Mouse (Mus musculus): ENCODE measurements around the gene Neurod6.
"Not testable (repeated sequence)": the region's sequence is repeated elsewhere in the genome, so short reads cannot be mapped to it uniquely, and the experiment has no call there.

Gene Neurod6

DNA sequence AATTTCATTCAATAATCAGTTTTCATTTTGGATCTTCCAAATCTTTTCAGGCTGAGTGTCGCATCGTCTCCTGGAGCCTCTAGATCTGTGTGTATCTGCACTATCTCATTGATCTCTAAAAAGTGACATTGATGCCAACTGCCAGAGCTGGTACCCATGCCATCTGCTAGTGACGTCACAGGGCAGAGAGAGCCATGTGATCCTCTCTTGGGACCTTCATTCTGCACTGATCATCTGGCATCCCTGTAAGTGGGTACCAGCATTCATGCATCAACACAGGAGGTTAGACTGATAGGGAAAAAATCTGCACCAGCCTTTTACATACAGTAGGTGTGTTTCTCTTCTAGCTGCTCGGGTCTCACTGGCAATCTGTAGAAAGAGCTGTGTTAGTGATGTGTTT, at the start of gene Neurod6:
Neurod6 (minus strand) TSS at position 290 of the 400 bp plus-strand sequence.
- DNase-seq (ENCODE audit: inconsistent age in 2 of 2, low spot score in 1 of 2) = no peak

DNA sequence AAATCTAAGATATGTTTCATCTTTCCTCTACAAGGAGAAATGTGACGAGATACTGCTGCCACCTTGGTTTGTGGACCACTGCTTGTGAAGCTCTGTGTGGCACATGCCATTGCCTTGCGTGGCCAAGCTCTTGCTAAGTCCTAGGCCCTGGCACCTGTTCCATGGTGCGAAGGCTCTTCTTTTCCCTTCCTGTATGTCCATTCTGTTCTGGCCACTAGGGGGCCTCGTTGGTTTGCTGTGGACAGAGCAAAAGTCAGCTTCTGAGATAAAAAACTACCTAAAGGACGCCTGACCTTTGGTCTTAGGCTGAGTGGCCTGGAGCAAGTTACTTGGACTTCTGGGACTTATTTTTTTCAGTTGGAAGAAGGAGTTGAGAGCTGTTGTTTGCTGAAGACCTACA, 36.1 kb upstream of the Neurod6 start:
- peak; percentile 49 to 90 for DNase-seq (ENCODE audit: inconsistent age in 2 of 2, low spot score in 1 of 2)

DNA sequence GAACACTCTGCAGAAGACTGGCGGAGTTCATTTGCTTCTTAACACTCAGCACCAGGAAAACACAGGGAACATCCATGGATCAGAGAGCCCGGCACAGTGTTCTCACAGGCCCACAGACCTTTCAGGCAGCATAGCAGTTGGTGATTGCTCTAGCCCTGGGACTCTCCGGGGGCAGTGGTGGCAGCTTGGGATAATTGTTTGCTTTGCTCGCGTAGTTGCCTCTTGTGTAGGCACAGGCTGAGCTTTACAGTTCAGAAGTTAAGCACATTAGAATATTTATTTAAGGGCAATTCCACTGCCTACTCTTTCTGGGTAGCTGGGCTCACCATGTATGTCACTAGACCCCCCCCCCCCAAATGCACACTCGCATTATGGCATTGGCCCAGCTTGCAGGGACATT, 34.4 kb upstream of the Neurod6 start:
- DNase-seq (ENCODE audit: inconsistent age in 2 of 2, low spot score in 1 of 2) = no peak

DNA sequence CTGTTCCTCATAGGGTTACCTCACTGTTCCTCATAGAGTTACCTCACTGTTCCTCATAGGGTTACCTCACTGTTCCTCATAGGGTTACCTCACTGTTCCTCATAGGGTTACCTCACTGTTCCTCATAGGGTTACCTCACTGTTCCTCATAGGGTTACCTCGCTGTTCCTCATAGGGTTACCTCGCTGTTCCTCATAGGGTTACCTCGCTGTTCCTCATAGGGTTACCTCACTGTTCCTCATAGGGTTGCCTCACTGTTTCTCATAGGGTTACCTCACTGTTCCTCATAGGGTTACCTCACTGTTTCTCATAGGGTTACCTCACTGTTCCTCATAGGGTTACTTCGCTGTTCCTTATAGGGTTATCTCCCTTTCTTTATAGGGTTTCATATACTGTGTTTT, 29.9 kb upstream of the Neurod6 start:
- DNase-seq (ENCODE audit: inconsistent age in 2 of 2, low spot score in 1 of 2) = not testable (repeated sequence)

DNA sequence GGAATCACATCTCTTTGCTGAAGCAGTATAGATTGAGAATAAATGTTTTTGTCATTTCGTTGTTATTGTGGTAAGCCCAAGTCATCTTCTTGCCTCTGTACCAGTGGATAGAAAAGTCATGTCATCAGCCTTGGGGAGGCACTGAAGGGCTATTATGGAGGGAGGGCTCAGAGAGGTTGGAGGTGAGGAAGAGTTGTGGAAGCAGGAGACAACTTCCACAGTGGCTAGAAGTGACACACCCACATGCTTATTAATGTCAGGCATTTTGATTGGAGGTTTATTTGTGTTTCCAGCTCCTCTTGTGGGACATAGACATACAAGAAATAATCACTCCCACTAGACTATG, 23.7 kb upstream of the Neurod6 start:
- DNase-seq (ENCODE audit: inconsistent age in 2 of 2, low spot score in 1 of 2) = no peak

DNA sequence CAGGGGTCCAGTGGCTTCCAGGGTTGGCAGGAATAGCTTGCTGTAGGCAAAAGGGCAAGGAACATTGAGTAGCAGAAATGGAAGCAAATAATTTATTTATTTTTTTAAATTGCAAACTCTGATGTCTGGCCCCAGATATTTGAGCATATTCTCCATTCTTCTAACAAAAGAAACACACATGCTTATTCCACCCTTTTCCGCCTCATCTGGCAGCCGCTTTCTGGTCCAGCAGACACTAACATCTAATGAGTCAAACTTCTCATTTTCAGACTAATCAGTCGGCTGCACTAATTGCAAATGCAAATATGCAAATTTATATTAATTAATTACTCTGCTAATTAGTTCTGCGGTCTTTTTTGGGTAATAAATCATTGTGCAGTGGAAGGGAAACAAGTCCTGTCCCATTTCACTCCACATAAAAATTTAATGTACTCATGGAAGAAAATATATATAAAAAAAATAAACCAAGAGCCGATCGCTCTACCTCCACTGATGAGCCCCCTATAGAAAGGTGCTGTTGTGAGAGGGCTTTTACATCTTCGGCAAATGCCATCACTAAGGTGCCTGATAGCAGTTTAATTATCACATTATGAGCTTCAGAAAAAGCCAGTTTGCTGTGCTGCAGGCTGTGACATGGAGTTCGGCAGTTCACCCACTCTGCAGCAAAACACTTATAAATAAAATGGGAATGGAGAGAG, 23.1 kb upstream of the Neurod6 start:
- DNase-seq (ENCODE audit: inconsistent age in 2 of 2, low spot score in 1 of 2) = no peak

DNA sequence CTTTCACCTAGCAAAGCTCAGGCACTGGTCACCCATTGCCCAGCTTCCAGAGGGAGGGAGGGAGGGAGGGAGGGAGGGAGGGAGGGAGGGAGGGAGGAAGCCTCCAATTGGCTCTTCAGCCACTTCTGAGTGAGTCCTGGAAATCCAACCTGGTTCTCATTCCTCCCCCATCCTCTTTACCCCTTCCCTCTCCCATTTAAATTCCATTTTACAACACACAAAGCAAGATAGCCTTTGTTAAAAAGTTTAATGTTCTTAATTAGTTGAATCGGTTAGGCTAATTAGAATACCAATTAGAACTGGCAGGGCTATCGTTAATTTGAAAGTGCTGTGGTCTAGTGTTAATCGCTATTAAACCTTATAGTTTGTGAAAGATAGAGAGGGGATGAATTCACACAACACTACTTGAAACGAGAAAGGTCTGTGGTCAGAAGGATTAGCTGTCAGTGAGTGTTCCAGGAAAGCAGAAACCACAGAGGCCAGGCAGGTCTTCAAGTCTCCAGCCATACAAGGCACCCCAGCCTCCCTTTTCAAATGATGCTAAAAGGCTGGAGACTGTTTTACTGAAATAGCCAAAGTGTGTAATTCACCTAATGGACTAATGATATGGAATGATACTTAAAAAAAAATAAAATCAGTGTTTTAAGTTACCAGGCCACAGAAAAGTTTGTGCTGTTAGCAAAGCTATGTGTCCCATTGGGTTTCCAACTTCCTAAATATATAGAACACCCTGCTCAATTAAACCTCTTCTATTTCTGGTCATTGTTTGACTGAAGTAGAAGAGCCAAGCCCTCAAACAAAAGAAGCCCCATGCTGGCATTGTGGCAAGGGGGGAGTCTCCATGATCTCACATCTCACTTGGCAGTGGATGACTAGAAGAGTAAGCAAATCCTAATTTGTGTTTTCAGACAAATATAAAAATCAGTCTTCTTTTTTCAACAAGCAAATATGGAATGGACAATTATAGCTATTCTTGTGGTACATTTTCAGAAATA, 19.6 kb upstream of the Neurod6 start:
- DNase-seq (ENCODE audit: inconsistent age in 2 of 2, low spot score in 1 of 2) = no peak

DNA sequence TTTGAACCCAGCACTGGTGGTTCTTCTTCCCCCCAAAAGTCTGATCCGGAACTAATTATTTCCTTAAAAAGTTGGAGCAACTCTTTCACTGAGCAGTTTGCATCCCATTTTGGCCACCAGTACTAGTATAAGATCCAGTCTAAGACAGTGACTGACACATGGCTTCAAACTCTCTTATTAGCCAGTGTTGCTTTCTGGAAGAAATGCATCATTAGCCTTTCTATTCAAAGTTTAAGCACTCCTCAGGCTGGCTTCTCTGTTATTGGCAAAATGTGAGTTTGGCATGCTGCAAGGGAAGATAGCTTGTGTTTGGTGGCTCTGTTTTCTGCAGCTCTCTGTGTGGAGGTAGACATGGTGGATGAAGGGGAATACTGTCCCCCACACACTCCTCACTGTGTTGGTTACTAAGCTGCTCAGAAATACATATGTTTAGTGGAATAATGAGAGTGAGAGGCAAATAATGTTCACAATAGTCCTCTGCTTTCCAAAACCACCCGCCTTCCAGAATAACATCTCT, 9.0 kb upstream of the Neurod6 start:
- no peak for DNase-seq (ENCODE audit: inconsistent age in 2 of 2, low spot score in 1 of 2)

DNA sequence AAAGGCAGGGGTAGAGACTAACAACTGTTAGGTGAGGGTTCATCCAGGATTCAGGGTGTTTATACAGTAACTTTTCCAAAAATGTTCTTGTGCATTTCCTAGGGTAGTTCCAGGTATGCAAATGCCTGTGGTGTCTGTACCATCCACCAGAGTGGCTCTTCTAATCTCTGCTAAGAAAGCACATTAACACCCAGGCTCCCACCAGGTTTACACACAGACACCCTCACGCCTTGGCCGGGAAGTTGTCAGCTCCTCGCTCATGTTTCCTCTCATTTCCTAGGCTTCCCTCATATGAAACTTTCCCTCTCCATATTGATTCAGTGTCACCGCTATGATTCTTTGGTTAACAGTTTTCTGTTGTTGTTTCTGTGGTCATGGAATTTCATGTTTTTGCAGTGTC, 2.4 kb upstream of the Neurod6 start:
- DNase-seq (ENCODE audit: inconsistent age in 2 of 2, low spot score in 1 of 2) = no peak

DNA sequence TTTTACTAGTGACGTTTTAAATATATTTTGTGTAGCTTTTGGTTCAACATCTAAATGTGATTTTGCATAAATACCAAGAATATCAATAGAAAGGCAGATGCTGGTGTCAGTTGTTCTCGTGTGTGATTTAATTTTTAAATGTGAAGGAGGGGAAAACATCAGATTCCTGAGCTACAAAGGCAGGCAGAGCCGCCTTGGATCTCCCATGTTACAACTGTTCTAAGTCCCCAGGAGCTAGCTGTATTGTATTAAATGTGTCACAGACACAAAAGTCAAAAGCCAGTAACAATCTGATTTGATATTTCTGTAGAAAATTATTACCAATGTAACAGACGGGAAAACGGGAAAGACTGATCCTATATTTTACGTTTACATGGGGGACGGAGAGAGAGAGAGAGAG, 1.8 kb upstream of the Neurod6 start:
- no peak for DNase-seq (ENCODE audit: inconsistent age in 2 of 2, low spot score in 1 of 2)

DNA sequence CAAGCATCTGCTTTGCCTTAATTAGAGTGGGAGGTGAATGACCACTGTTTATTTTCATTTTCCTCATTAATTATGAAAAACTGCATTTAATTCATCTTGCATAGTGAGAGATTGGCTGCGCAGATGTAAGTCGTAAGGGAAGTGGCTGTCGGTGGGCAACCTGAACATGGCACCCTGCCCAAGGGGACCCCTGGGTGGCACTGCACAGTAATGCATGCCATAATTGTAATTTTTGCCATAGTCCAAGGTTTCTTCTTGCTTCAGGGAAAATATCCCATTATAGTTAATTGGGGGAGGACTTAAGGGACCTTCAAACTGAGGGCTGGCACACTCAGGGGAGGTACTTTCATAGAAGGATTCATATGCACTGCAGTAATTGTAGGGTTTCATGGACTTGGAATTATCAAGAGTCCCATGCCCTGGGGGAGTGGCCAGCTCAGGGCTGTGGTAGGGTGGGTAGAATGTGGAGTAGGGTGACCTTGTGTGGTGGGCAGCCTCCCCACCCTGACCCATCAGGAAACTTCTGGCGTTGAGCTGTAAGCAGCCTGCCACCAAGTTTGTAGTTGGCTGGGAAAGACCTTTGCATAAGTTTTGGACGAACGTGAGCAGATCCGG, 2.4 kb downstream of the Neurod6 start:
- DNase-seq (ENCODE audit: inconsistent age in 2 of 2, low spot score in 1 of 2) = no peak

DNA sequence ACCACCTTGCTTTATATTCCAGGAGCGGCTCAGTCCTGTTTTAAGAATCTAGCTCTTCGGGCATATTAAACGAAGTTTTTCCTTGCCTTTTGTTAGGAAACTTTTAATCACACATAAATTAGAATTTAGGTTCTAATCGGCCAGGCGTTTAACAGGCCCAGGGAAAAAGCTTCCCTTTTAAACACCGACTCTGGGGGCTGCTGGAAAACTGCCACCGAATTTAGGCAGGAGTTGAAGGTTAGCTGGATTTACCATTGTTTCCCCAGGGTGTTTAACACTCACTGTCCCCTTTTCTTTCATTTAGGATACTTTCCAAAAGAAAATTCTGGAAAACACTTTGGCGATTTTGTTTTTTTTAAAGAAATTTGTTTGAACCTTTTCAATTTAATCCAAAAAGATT, 3.7 kb downstream of the Neurod6 start:
- DNase-seq (ENCODE audit: inconsistent age in 2 of 2, low spot score in 1 of 2) = no peak

DNA sequence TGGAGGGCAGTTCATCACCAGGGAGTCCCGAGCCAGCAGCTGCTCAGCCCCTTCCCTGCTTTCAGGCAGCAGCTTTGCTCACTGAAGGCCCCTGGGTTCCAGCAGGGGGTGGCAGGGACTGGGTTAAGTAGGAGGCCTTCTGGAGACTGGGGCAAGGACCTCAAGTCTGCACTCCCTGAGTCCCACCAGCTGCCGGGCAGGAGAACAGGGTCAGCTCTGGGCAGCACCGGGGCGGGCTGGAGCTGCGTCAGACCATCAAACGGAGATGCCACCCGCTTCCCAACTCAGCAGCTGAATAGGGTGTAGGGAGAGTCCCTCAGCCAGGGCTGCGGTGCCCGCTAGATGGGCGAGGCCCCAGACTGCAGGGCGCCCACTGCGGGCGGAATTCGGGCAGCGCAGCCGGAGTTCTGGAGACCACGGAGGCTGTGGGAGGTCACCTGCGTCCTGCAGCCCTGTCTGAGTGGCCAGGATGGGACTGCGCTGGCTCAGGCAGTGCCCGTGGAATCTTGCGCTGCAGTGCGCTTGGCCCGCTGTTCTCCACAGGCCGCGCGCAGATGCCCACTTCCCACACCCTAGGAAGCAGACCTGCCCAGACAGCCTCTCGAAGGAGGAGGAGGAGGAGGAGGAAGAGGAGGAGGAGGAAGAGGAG, 4.3 kb downstream of the Neurod6 start:
- DNase-seq (ENCODE audit: inconsistent age in 2 of 2, low spot score in 1 of 2) = no peak

DNA sequence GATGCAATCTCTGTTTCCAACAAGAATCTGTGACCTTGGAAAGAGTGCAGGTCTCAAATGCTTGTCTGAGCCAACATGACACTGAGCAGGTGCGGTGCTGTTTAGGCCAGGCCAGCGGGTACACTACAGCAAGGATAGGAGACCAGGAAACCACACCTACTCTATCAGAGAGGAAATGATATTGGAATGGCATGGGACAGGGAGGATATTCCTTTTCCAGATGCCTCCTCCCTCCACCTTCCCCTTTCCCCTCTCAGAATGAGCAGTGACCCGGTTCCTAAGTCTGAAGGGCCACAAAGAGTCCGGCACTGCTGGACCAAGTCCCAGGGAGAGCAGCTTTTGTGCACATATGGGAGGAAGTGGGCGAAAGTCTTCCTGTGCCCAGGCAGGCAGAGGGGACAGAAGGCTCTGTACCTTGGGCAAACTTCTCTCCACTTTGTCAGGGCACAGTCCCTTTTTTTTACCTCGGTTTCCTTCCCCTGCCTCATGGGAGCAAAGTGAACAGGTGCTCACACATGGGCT, 4.9 kb downstream of the Neurod6 start:
- DNase-seq (ENCODE audit: inconsistent age in 2 of 2, low spot score in 1 of 2) = no peak

DNA sequence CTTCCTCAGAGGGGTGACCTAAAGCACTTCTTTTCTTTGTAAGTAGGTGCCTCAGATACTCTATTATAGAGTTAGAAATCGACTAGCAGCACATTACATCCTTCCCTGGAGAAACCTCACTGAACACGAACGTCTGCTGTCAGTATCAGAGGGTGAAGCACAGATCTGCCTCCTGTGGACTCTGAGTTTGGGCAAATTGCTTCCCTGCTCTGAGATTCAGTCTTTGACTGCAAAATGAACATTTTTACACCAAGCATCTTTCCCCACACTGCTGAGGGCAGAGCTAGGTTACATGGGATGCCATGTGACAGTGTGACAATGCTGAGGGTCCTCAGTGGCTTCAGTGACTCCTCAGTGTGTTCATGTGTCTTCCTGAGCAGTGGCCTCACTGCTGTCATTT, 13.3 kb downstream of the Neurod6 start:
- no peak for DNase-seq (ENCODE audit: inconsistent age in 2 of 2, low spot score in 1 of 2)

DNA sequence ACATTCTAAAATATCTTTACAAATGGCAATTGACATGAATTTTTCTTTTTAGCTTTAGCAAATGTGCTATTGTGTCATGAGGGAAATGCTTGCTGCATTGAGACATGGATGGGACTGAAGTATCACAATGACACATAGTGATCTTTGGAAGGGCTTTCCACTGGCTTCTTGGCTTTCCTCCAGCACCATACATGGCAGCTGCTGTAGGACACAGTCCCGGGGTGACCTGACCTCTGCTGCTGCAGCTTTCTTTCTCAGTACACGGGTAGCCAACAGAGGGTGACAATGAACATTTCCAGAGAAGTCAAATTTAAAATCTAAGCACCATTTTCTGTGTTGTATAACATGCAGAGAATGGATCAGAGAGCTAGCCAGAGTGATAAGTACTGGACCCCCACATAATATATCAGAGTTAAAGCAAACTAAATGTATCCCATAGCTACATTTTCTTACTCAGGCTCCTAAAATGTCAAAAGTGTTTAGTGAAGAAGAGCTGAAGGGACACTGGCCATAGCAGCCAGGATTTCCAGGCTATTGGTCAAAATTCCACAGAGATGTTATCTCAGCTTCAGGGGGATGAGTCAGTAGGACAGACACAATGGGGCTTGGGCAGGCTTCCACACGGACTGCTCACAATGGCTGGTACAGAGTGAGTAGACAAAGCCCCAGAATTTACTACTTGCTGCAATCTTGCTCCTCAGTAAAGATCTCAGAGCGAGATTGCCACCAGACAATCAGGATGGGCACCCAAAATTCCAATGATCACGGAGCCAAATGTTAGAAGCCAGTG, 19.7 kb downstream of the Neurod6 start:
- DNase-seq (ENCODE audit: inconsistent age in 2 of 2, low spot score in 1 of 2) = no peak

DNA sequence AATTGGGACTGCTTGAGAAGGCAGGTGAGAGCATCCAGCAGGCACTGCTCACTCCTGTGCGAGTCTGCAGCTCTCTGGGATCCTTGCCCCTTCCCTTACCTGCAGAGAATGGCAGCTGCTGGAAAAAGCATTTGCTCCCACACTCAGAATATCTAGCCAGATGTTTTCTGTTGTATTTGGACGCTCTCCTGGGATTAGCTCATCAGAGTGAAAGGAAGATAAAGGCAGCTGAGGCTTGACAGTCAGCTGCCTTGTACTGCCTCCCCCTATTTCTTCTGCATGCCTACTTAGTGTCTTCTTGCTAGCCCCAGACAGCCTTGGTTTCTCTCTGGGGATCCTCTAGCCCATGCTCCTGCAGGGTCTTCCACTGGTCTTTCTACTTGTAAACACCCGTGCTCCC, 31.1 kb downstream of the Neurod6 start:
- no peak for DNase-seq (ENCODE audit: inconsistent age in 2 of 2, low spot score in 1 of 2)

DNA sequence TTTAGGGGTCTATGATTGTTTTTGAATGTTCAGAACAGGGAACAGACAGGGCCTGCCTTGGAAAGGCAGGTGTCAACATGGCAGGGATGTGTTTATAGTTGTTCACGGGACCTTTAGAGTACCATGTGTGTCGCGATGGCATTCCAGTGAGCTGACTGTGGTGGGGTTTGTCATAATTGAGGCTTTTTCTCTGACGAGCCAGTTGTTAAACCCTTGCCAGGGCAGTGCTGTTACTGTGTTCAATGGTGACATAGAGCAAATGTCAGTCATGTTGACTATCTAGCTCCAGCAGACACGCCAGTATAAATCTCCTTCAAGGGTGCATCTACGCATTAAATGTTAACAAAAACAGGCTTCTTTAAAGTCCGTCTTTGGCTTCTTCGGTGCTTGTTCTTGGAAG, 31.5 kb downstream of the Neurod6 start:
- DNase-seq (ENCODE audit: inconsistent age in 2 of 2, low spot score in 1 of 2) = no peak

DNA sequence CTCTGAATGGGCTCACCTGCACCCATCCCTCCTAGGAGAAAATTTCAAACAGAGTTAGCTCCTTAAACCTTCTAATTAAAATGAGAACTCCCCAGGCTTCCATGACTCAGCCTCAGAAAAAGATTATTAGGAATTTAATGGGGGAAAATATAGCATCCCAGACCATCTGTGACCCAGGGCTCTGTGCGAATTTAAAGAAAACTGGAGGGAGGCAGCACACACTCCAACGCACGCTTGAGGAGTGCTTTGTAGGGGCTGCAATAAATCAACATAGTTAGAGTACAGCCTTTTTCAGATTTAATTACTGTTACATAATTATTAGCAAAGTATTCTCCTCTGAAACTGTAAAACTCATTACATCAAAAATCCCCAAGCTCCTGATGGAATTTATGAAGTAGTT, 32.2 kb downstream of the Neurod6 start:
- DNase-seq (ENCODE audit: inconsistent age in 2 of 2, low spot score in 1 of 2) = no peak

DNA sequence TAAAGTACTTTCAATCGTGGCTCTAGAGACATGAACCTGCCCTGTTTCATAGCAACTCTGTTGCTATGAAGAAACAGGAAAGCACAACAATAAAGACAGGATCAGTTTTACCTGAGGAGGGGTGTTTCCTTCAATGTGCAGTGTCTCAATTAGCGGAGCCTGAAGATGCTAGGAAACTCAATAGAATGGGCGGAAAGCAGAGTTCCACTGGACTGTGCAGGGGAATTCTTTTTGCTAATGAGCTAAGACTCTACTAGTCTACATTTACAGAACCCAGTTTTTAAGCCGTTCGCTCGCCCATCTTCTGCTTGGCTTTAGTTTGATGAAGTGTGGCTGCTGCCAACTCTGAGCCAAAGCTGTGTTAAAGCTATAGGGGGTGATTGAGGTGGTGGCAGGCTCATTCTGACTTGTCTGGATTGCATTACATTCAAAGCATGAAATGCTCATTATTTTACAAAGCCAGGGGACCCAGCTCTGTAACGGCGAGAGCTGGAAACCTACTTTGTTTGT, 33.2 kb downstream of the Neurod6 start:
- DNase-seq (ENCODE audit: inconsistent age in 2 of 2, low spot score in 1 of 2) = no peak
